Mouse (Mus musculus) lung, adult 2 months (tissue): ENCODE results near the gene Nr1d2. TPM values are rescaled to one million over a fixed set of nuclear protein-coding genes. Genes with fewer than 3 reads are reported as not detected.

Experiments
- DNase-seq: peaks from one replicate; pipeline ENCODE4 v3.0.0; 2022
- H3K4me1 ChIP-seq: fragments of 200-500 bp; 2 replicates; pipeline ENCODE4 v1.6.1; 2011; ENCODE audit warnings: low read length; ENCODE audit not compliant: control insufficient read depth, insufficient read depth
- H3K4me3 ChIP-seq: fragments of 200-500 bp; replicated peaks from 2 replicates; pipeline ENCODE3; 2011; ENCODE audit warnings: low read depth, mild to moderate bottlenecking, control low read depth, low read length; ENCODE audit errors: extremely low read depth
- CTCF ChIP-seq: fragments of 200-500 bp; IDR thresholded peaks from 2 replicates; pipeline ENCODE4 v1.5.1; 2011; ENCODE audit warnings: mild to moderate bottlenecking, low read length, control low read depth; ENCODE audit not compliant: insufficient read depth
- POLR2A ChIP-seq: fragments of 200-500 bp; IDR thresholded peaks from 2 replicates; pipeline ENCODE4 v1.6.1; 2011; ENCODE audit warnings: low read depth, mild to moderate bottlenecking, control low read depth, low read length, borderline replicate concordance; ENCODE audit errors: extremely low read depth
- WGBS: fragments of 180-500 bp; shearing (Covaris S2); methylation state at CpG from one replicate; pipeline ENCODE4 v1.1.7; 2018; 5-methylcytosine and 5-hydroxymethylcytosine counted together
- polyA plus RNA-seq: library from polyadenylated mRNA; depleted of rRNA; stranded (reverse); fragments of >200 nt; gene quantifications from 2 replicates; pipeline ENCODE4 v1.2.3, GENCODE M21; 2012; rRNA removed

Nr1d2 gene
- polyA plus RNA-seq, 1 experiment: 20.4 TPM

- no peak overlapping the region for H3K4me3 ChIP-seq
- TF ChIP-seq CTCF: no peak
- TF ChIP-seq POLR2A: no peak
- WGBS: 78% methylated on average over 3 of the region's 3 CpGs
- no peak for DNase-seq
- no peaks in the 10 kb centered on the region for H3K4me1 ChIP-seq
These were observed 71.3 kb downstream of the Nr1d2 start for GRCm38 (mm10) chr14:18167597-18167996.

- Histone ChIP-seq H3K4me3 (no peak overlapping the region), H3K4me1 (no peaks in the 10 kb centered on the region)
- TF ChIP-seq POLR2A (no peak), CTCF (0 out of 2 replicates have a peak, but pooled peaks have one; percentile 17)
- peak; percentile 14 for DNase-seq
These were observed 71.9 kb downstream of the Nr1d2 start for GRCm38 (mm10) chr14:18167041-18167440.

Other genes with a start within 250 kb of the Nr1d2 start
- gene Nkiras1, start 32.0 kb upstream of the Nr1d2 start, polyA plus RNA-seq: 3.0 and 5.0 TPM in 2 replicates
- 105 and 148 TPM in 2 replicates for gene Rpl15, start 32.3 kb upstream of the Nr1d2 start, polyA plus RNA-seq
- 16.5 and 31.9 TPM in 2 replicates for gene Ube2e1, start 92.7 kb upstream of the Nr1d2 start, polyA plus RNA-seq